Mouse (Mus musculus): Measurements from ENCODE around the gene Notch3. TPM values are rescaled to one million over a fixed set of nuclear protein-coding genes. Genes with fewer than 3 reads are reported as not detected.
"Not testable (repeated sequence)": the region's sequence is repeated elsewhere in the genome, so short reads cannot be mapped to it uniquely, and the experiment has no call there.

Notch3 gene
- polyA plus RNA-seq, 1 experiment from 2014 or later, result 18.7 TPM

- peak overlapping the region; percentile 52 for H3K9ac ChIP-seq (ENCODE audit: low read depth, low read length)
- peak overlapping the region; percentile 48 for H3K4me3 ChIP-seq (ENCODE audit: low read depth, low read length)
- no peak overlapping the region for H3K27ac ChIP-seq (replicated peaks; ENCODE audit: low read depth, low read length)
- H3K4me1 ChIP-seq (ENCODE audit: control insufficient read depth, insufficient read depth, low read length), result 0 out of 2 replicates have a peak, but pooled peaks cover 8% of the 10 kb centered on the region
- peaks cover 21% of the 10 kb centered on the region for H3K27me3 ChIP-seq (replicated peaks; ENCODE audit: control insufficient read depth, insufficient read depth, low read length)
- peak overlapping the region; percentile 93 for H3K4me2 ChIP-seq (ENCODE audit: low read depth, low read length)
- peak; percentile 69 for DNase-seq (ENCODE audit: low spot score)
- no peaks in the 10 kb centered on the region for H3K36me3 ChIP-seq (ENCODE audit: control insufficient read depth, insufficient read depth, low read length)
- 1% methylated on average over 29 of the region's 44 CpGs for WGBS
- no peaks in the 10 kb centered on the region for H3K9me3 ChIP-seq (ENCODE audit: control insufficient read depth, low read length)
- peak; percentile 82 for ATAC-seq (ENCODE audit: low read depth)
Measured at GRCm38 (mm10) chr17:32099943-32100586, 66.6 kb downstream of the Notch3 start.

GRCm38 (mm10) chr17:32099574-32099942 is 67.1 kb downstream of the Notch3 start:
- Histone ChIP-seq H3K4me1 (ENCODE audit: control insufficient read depth, insufficient read depth, low read length) (0 out of 2 replicates have a peak, but pooled peaks cover 8% of the 10 kb centered on the region), H3K9me3 (ENCODE audit: control insufficient read depth, low read length) (no peaks in the 10 kb centered on the region), H3K4me3 (ENCODE audit: low read depth, low read length) (peak overlapping the region; percentile 48), H3K27me3 (replicated peaks; ENCODE audit: control insufficient read depth, insufficient read depth, low read length) (peaks cover 21% of the 10 kb centered on the region), H3K36me3 (ENCODE audit: control insufficient read depth, insufficient read depth, low read length) (no peaks in the 10 kb centered on the region), H3K9ac (ENCODE audit: low read depth, low read length) (peak overlapping the region; percentile 52; the same call in 1 of the 2 replicates), H3K27ac (replicated peaks; ENCODE audit: low read depth, low read length) (no peak overlapping the region), H3K4me2 (ENCODE audit: low read depth, low read length) (peak overlapping the region; percentile 93)
- WGBS, result 22% methylated on average over 8 of the region's 8 CpGs
- no peak for ATAC-seq (ENCODE audit: low read depth)
- DNase-seq (ENCODE audit: low spot score), result no peak

GRCm38 (mm10) chr17:32098905-32099304 is 67.7 kb downstream of the Notch3 start:
- not testable (repeated sequence) for ATAC-seq (ENCODE audit: low read depth); H3K4me3 ChIP-seq (ENCODE audit: low read depth, low read length); H3K4me1 ChIP-seq (ENCODE audit: control insufficient read depth, insufficient read depth, low read length); H3K4me2 ChIP-seq (ENCODE audit: low read depth, low read length); H3K9ac ChIP-seq (ENCODE audit: low read depth, low read length); DNase-seq (ENCODE audit: low spot score); H3K9me3 ChIP-seq (ENCODE audit: control insufficient read depth, low read length); H3K27ac ChIP-seq (replicated peaks; ENCODE audit: low read depth, low read length); H3K36me3 ChIP-seq (ENCODE audit: control insufficient read depth, insufficient read depth, low read length)
- WGBS, result 87% methylated on average over 6 of the region's 6 CpGs
- H3K27me3 ChIP-seq (replicated peaks; ENCODE audit: control insufficient read depth, insufficient read depth, low read length), result peaks cover 21% of the 10 kb centered on the region

GRCm38 (mm10) chr17:32097676-32098075 is 69.0 kb downstream of the Notch3 start:
- Histone ChIP-seq H3K9me3 (ENCODE audit: control insufficient read depth, low read length) (no peaks in the 10 kb centered on the region), H3K4me3 (ENCODE audit: low read depth, low read length) (no peak overlapping the region), H3K27me3 (replicated peaks; ENCODE audit: control insufficient read depth, insufficient read depth, low read length) (peaks cover 18% of the 10 kb centered on the region), H3K36me3 (ENCODE audit: control insufficient read depth, insufficient read depth, low read length) (no peaks in the 10 kb centered on the region), H3K9ac (ENCODE audit: low read depth, low read length) (no peak overlapping the region), H3K4me1 (ENCODE audit: control insufficient read depth, insufficient read depth, low read length) (0 out of 2 replicates have a peak, but pooled peaks cover 8% of the 10 kb centered on the region), H3K4me2 (ENCODE audit: low read depth, low read length) (no peak overlapping the region), H3K27ac (replicated peaks; ENCODE audit: low read depth, low read length) (no peak overlapping the region)
- DNase-seq (ENCODE audit: low spot score) (no peak), ATAC-seq (ENCODE audit: low read depth) (no peak)
- 67% methylated on average over 1 of the region's 1 CpGs for WGBS

- 82% methylated on average over 5 of the region's 5 CpGs for WGBS
- Histone ChIP-seq H3K27ac (replicated peaks; ENCODE audit: low read depth, low read length) (no peak overlapping the region), H3K36me3 (ENCODE audit: control insufficient read depth, insufficient read depth, low read length) (no peaks in the 10 kb centered on the region), H3K4me2 (ENCODE audit: low read depth, low read length) (no peak overlapping the region), H3K4me1 (ENCODE audit: control insufficient read depth, insufficient read depth, low read length) (no peaks in the 10 kb centered on the region), H3K4me3 (ENCODE audit: low read depth, low read length) (no peak overlapping the region), H3K27me3 (replicated peaks; ENCODE audit: control insufficient read depth, insufficient read depth, low read length) (no peaks in the 10 kb centered on the region), H3K9ac (ENCODE audit: low read depth, low read length) (no peak overlapping the region), H3K9me3 (ENCODE audit: control insufficient read depth, low read length) (no peaks in the 10 kb centered on the region)
- DNase-seq (ENCODE audit: low spot score) (no peak), ATAC-seq (ENCODE audit: low read depth) (no peak)
Measured at GRCm38 (mm10) chr17:32092895-32093294, 73.8 kb downstream of the Notch3 start.

- ATAC-seq (ENCODE audit: low read depth) (no peak), DNase-seq (ENCODE audit: low spot score) (no peak)
- Histone ChIP-seq H3K4me2 (ENCODE audit: low read depth, low read length) (no peak overlapping the region), H3K9me3 (ENCODE audit: control insufficient read depth, low read length) (no peaks in the 10 kb centered on the region), H3K9ac (ENCODE audit: low read depth, low read length) (no peak overlapping the region), H3K36me3 (ENCODE audit: control insufficient read depth, insufficient read depth, low read length) (no peaks in the 10 kb centered on the region), H3K27ac (replicated peaks; ENCODE audit: low read depth, low read length) (no peak overlapping the region), H3K27me3 (replicated peaks; ENCODE audit: control insufficient read depth, insufficient read depth, low read length) (no peaks in the 10 kb centered on the region), H3K4me3 (ENCODE audit: low read depth, low read length) (no peak overlapping the region), H3K4me1 (ENCODE audit: control insufficient read depth, insufficient read depth, low read length) (no peaks in the 10 kb centered on the region)
- WGBS, result 88% methylated on average over 1 of the region's 1 CpGs
Measured at GRCm38 (mm10) chr17:32092241-32092619, 74.4 kb downstream of the Notch3 start.

GRCm38 (mm10) chr17:32091364-32092240 is 75.0 kb downstream of the Notch3 start:
- H3K27ac ChIP-seq (replicated peaks; ENCODE audit: low read depth, low read length), result peak overlapping the region; percentile 61; the same call in 1 of the 2 replicates
- H3K27me3 ChIP-seq (replicated peaks; ENCODE audit: control insufficient read depth, insufficient read depth, low read length); H3K36me3 ChIP-seq (ENCODE audit: control insufficient read depth, insufficient read depth, low read length); H3K4me1 ChIP-seq (ENCODE audit: control insufficient read depth, insufficient read depth, low read length); H3K9me3 ChIP-seq (ENCODE audit: control insufficient read depth, low read length): not testable (repeated sequence)
- peak; percentile 90 for ATAC-seq (ENCODE audit: low read depth)
- peak overlapping the region; percentile 26 for H3K4me3 ChIP-seq (ENCODE audit: low read depth, low read length)
- H3K9ac ChIP-seq (ENCODE audit: low read depth, low read length), result 0 out of 2 replicates have a peak overlapping the region, but pooled peaks have one; percentile 19
- WGBS, result 5% methylated on average over 8 of the region's 16 CpGs
- DNase-seq (ENCODE audit: low spot score), result peak; percentile 91
- H3K4me2 ChIP-seq (ENCODE audit: low read depth, low read length), result peak overlapping the region; percentile 49

GRCm38 (mm10) chr17:32091032-32091363 is 75.7 kb downstream of the Notch3 start:
- no peaks in the 10 kb centered on the region for H3K4me1 ChIP-seq (ENCODE audit: control insufficient read depth, insufficient read depth, low read length)
- DNase-seq (ENCODE audit: low spot score), result no peak
- no peaks in the 10 kb centered on the region for H3K36me3 ChIP-seq (ENCODE audit: control insufficient read depth, insufficient read depth, low read length)
- H3K27me3 ChIP-seq (replicated peaks; ENCODE audit: control insufficient read depth, insufficient read depth, low read length), result no peaks in the 10 kb centered on the region
- peak overlapping the region; percentile 26 for H3K4me3 ChIP-seq (ENCODE audit: low read depth, low read length)
- WGBS, result 16% methylated on average over 1 of the region's 1 CpGs
- peak overlapping the region; percentile 49 for H3K4me2 ChIP-seq (ENCODE audit: low read depth, low read length)
- no peak; the same call in 1 of the 2 replicates for ATAC-seq (ENCODE audit: low read depth)
- H3K9me3 ChIP-seq (ENCODE audit: control insufficient read depth, low read length), result no peaks in the 10 kb centered on the region
- 0 out of 2 replicates have a peak overlapping the region, but pooled peaks have one; percentile 61 for H3K27ac ChIP-seq (replicated peaks; ENCODE audit: low read depth, low read length)
- peak overlapping the region; percentile 19; the same call in 1 of the 2 replicates for H3K9ac ChIP-seq (ENCODE audit: low read depth, low read length)

All from embryonic facial prominence, embryonic 14.5 days (tissue).